Mouse (Mus musculus) hindbrain, embryonic 11.5 days (tissue): ENCODE data around the gene Nos2. TPM values are rescaled to one million over a fixed set of nuclear protein-coding genes. Genes with fewer than 3 reads are reported as not detected.
"Not testable (repeated sequence)": the region's sequence is repeated elsewhere in the genome, so short reads cannot be mapped to it uniquely, and the experiment has no call there.

Experiments
- ATAC-seq: fragments of 200-750 bp; cut with Nextera tagmentation; 2 replicates; pipeline ENCODE4 v1.8.0; 2017; ENCODE audit warnings: mild to moderate bottlenecking, moderate TSS enrichment, moderate library complexity; ENCODE audit not compliant: low FRiP score
- DNase-seq: peaks from one replicate; pipeline ENCODE4 v3.0.0-alpha.2; 2015; ENCODE audit warnings: low spot score
- H3K27ac ChIP-seq: fragments of 300-500 bp; sonication (generic); 2 replicates; pipeline ENCODE4 v1.5.1; 2014; ENCODE audit warnings: mild to moderate bottlenecking, low read depth, low read length
- H3K27me3 ChIP-seq: fragments of 300-500 bp; sonication (generic); 2 replicates; pipeline ENCODE4 v1.6.1; 2014; ENCODE audit warnings: mild to moderate bottlenecking, low read length, moderate library complexity, mixed read lengths; ENCODE audit not compliant: control insufficient read depth, insufficient read depth
- H3K36me3 ChIP-seq: fragments of 300-500 bp; sonication (generic); 2 replicates; pipeline ENCODE4 v1.6.1; 2014; ENCODE audit warnings: mild to moderate bottlenecking, low read length, moderate library complexity, mixed read lengths; ENCODE audit not compliant: control insufficient read depth, insufficient read depth
- H3K4me1 ChIP-seq: fragments of 300-500 bp; sonication (generic); replicated peaks from 2 replicates; pipeline ENCODE4 v1.6.1; 2014; ENCODE audit warnings: low read length, mixed read lengths; ENCODE audit not compliant: control insufficient read depth, insufficient read depth
- H3K4me2 ChIP-seq: fragments of 300-500 bp; sonication (generic); replicated peaks from 2 replicates; pipeline ENCODE4 v1.6.1; 2014; ENCODE audit warnings: mild to moderate bottlenecking, low read depth, low read length
- H3K4me3 ChIP-seq: fragments of 300-500 bp; sonication (generic); 2 replicates; pipeline ENCODE4 v1.5.1; 2014; ENCODE audit warnings: low read depth, low read length
- H3K9ac ChIP-seq: fragments of 300-500 bp; sonication (generic); 2 replicates; pipeline ENCODE4 v1.6.1; 2014; ENCODE audit warnings: low read depth, low read length
- H3K9me3 ChIP-seq: fragments of 300-500 bp; sonication (generic); 2 replicates; pipeline ENCODE4 v1.6.1; 2016; ENCODE audit warnings: low read length; ENCODE audit not compliant: control insufficient read depth
- WGBS: fragments of 180-500 bp; shearing (Covaris S2); extraction: QIAGEN DNeasy Blood & Tissue Kit; methylation state at CpG from one replicate; pipeline ENCODE4 v1.1.7; 2014; 5-methylcytosine and 5-hydroxymethylcytosine counted together
- polyA plus RNA-seq: library from polyadenylated mRNA; unstranded; fragments of >200 nt; fragmentation: Nextera tagmentation; extraction: Ambion mirVana; gene quantifications from 2 replicates; pipeline ENCODE4 v1.2.1, GENCODE M21; 2014

The Nos2 gene
- polyA plus RNA-seq, 1 experiment from 2014 or later = 0.42 TPM

DNA sequence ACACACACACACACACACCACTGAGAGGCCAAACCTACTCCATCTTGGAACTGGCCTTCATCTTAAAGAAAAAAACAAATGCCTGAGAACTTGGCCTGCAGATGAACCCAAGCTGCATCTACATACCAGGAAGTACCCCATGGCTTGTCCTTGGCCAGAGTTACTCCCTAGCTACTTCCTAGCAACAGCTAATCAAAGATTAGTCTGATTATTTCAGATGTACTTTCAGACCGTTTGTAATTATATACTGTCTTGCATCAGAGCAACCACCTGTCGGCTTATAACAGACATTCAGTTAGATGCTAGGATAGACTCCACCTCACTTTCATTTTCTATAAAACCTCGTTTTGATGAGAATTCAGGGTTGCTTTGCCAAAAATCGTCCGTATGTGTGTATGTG lies 85.8 kb downstream of the Nos2 start:
- DNase-seq (no peak), ATAC-seq (no peak)
- no peaks in the 10 kb centered on the region for H3K27me3 ChIP-seq
- H3K9ac ChIP-seq = no peak overlapping the region
- 74% methylated on average over 5 of the region's 5 CpGs for WGBS
- no peaks in the 10 kb centered on the region for H3K36me3 ChIP-seq
- H3K4me1 ChIP-seq = no peaks in the 10 kb centered on the region
- H3K9me3 ChIP-seq = no peaks in the 10 kb centered on the region
- H3K4me3 ChIP-seq = no peak overlapping the region
- H3K27ac ChIP-seq = no peak overlapping the region
- no peak overlapping the region for H3K4me2 ChIP-seq

DNA sequence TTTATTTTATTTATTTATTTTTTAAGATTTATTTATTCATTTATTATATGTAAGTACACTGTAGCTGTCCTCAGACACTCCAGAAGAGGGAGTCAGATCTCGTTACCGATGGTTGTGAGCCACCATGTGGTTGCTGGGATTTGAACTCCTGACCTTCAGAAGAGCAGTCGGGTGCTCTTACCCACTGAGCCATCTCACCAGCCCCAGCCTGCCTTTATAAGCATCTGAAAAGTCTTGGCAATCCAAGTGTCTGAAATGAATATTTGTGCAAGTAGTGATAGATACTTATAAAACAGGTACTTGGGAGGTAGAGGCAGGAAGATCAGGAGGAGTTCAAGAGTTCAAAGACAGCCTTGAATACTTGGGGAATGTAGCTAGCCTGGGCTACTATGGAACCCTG lies 86.8 kb downstream of the Nos2 start:
- DNase-seq, H3K4me3 ChIP-seq, ATAC-seq, H3K9me3 ChIP-seq, H3K4me2 ChIP-seq, H3K36me3 ChIP-seq, H3K27me3 ChIP-seq, H3K4me1 ChIP-seq, H3K27ac ChIP-seq, H3K9ac ChIP-seq: not testable (repeated sequence)
- 89% methylated on average over 3 of the region's 3 CpGs for WGBS

DNA sequence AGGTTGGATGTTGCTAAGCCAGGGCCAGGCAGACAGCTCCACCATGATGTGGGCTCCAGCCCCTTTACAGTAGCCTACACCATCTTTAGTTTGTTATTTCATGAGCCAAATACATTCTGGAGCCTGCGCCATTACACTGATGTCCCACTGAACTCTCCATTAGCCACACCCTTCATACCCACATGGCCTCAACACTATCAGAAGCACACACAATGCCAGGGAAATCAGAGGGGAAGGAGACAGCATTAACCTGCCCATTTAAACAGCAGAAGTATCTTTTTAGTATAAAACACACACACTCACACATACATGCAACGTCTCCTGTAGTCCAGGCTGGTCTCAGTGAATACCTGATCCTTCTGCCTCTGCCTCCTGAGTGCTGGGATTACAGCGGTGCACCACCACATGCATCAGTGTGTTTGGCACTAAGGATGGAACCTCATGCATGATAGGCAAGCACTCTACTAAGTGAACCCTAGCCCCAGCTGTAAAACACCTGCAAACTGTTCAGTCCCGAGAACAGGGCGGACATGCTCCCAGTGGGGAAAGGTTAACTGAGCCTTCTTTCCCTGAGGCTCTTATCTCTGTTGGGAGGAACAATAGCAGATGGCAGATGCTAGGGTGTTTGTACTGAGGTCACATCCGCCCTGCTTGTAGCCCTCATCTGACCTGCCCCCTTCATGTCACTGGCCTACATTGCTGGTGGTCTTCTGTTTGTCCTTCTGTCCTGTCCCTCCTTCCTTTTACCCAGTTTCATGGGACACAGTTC lies 87.6 kb downstream of the Nos2 start:
- Histone ChIP-seq H3K27me3 (no peaks in the 10 kb centered on the region), H3K36me3 (no peaks in the 10 kb centered on the region), H3K9me3 (no peaks in the 10 kb centered on the region), H3K4me1 (no peaks in the 10 kb centered on the region), H3K27ac (no peak overlapping the region; the same call in 1 of the 2 replicates), H3K9ac (no peak overlapping the region), H3K4me2 (no peak overlapping the region), H3K4me3 (no peak overlapping the region)
- WGBS = 77% methylated on average over 6 of the region's 6 CpGs
- ATAC-seq (no peak), DNase-seq (no peak)

DNA sequence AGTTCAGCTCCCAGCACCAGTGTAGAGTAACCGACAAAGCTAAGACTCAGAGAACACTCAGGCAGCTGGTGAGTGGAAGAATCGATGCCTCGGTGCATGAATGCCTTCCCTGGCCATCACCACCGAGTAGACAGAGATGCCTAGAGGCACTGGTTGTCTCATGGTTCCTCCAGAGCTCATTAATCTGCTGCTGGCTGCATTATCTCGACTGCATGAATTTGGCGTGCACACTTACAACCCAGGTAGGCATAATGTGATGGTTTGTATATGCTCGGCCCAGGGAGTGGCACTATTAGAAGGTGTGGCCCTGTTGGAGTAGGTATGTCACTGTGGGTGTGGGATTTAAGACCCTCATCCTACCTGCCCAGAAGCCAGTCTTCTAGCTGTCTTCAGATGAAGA lies 88.3 kb downstream of the Nos2 start:
- Histone ChIP-seq H3K4me2 (no peak overlapping the region), H3K4me1 (no peaks in the 10 kb centered on the region), H3K9me3 (no peaks in the 10 kb centered on the region), H3K36me3 (no peaks in the 10 kb centered on the region), H3K4me3 (no peak overlapping the region), H3K9ac (no peak overlapping the region), H3K27me3 (no peaks in the 10 kb centered on the region), H3K27ac (no peak overlapping the region)
- DNase-seq (no peak), ATAC-seq (no peak)
- WGBS = 84% methylated on average over 7 of the region's 7 CpGs

Other genes with a start within 250 kb of the Nos2 start
- 27.5 and 34.4 TPM in 2 replicates for gene Nlk, start 223.4 kb upstream of the Nos2 start, polyA plus RNA-seq
- 32.3 and 33.2 TPM in 2 replicates for gene Ccnq, start 169.1 kb upstream of the Nos2 start, polyA plus RNA-seq
- gene Lyrm9, start 94.2 kb upstream of the Nos2 start, polyA plus RNA-seq = 16.6 and 19.8 TPM in 2 replicates
- gene Lgals9, start 64.2 kb downstream of the Nos2 start, polyA plus RNA-seq = 6.8 and 7.7 TPM in 2 replicates
- gene Ksr1, start 225.6 kb downstream of the Nos2 start, polyA plus RNA-seq = 3.9 and 4.3 TPM in 2 replicates